Mouse (Mus musculus) erythroblast, embryonic 14.5 days (primary cell): Measurements from ENCODE around the gene Myod1.

ENCODE experiments used
- GATA1 ChIP-seq: IDR thresholded peaks from 2 replicates; pipeline ENCODE4 v1.6.1; 2012; ENCODE audit warnings: low read length, inconsistent platforms, mixed read lengths
- TAL1 ChIP-seq: IDR thresholded peaks from 3 replicates; pipeline ENCODE4 v1.6.1; 2012; ENCODE audit warnings: low read length, inconsistent platforms, mixed read lengths

DNA sequence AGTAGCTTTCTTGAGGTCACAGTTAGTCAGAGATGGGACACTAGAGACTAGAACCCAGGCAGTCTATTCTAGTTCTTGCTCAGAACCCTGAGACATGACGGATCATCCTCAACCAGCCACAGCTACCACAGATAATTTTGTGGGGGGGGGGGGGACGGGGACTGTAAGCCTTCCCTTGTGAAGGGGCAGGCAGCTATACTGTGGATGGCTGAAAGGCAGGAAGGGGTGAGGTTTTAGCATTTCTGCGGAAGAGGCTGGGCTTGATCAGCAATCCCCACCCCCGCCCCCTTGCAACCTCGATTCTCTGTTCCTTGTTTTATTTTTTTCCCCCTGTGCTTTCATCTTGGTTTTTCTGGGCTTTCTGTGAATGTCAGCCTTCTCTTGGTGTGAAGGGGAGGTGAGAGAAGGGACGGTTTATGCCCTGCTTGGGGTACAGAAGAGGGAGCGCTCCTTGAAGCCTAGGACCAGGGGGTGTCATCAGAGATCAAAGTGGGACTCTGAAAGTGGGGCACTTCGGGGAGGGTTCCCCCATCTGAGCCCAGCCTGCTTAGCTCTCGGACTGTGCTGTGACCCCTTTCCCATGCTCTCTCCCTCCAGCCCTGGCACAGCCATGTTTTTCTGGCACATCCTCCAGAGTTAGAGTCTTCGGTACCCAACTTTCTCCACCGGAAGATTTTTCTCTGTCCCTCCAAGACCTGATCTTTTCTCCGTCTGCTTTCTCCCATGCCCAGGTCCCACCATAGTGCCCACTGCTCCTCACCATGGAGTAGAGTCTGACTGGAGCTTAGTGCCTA, 17.6 kb downstream of the Myod1 start:
- TF ChIP-seq GATA1 = no peak
- TF ChIP-seq TAL1 = no peak
